Mouse (Mus musculus) heart, embryonic 12.5 days (tissue): ENCODE results near the gene Plk2. TPM values are rescaled to one million over a fixed set of nuclear protein-coding genes. Genes with fewer than 3 reads are reported as not detected.
"Not testable (repeated sequence)": the region's sequence is repeated elsewhere in the genome, so short reads cannot be mapped to it uniquely, and the experiment has no call there.

ENCODE experiments used
- ATAC-seq: fragments of 200-750 bp; cut with Nextera tagmentation; 2 replicates; pipeline ENCODE4 v1.8.0; 2017; ENCODE audit warnings: moderate TSS enrichment, moderate library complexity; ENCODE audit not compliant: insufficient number of reproducible peaks, low FRiP score
- H3K27ac ChIP-seq: fragments of 300-500 bp; sonication (generic); 2 replicates; pipeline ENCODE4 v1.5.1; 2016; ENCODE audit warnings: mild to moderate bottlenecking, moderate library complexity; ENCODE audit not compliant: poor library complexity, severe bottlenecking
- H3K27me3 ChIP-seq: fragments of 300-500 bp; sonication (generic); replicated peaks from 2 replicates; pipeline ENCODE4 v1.6.1; 2016; ENCODE audit warnings: mild to moderate bottlenecking, moderate library complexity
- H3K36me3 ChIP-seq: fragments of 300-500 bp; sonication (generic); 2 replicates; pipeline ENCODE4 v1.6.1; 2016; ENCODE audit warnings: mild to moderate bottlenecking, moderate library complexity
- H3K4me1 ChIP-seq: fragments of 300-500 bp; sonication (generic); replicated peaks from 2 replicates; pipeline ENCODE4 v1.6.1; 2016; ENCODE audit warnings: mild to moderate bottlenecking
- H3K4me2 ChIP-seq: fragments of 300-500 bp; sonication (generic); 2 replicates; pipeline ENCODE4 v1.6.1; 2016; ENCODE audit warnings: mild to moderate bottlenecking, moderate library complexity
- H3K4me3 ChIP-seq: fragments of 300-500 bp; sonication (generic); 2 replicates; pipeline ENCODE4 v1.5.1; 2016; ENCODE audit warnings: mild to moderate bottlenecking
- H3K9ac ChIP-seq: fragments of 300-500 bp; sonication (generic); 2 replicates; pipeline ENCODE4 v1.6.1; 2016; ENCODE audit warnings: mild to moderate bottlenecking, moderate library complexity
- H3K9me3 ChIP-seq: fragments of 300-500 bp; sonication (generic); replicated peaks from 2 replicates; pipeline ENCODE4 v1.6.1; 2016; ENCODE audit warnings: mild to moderate bottlenecking, moderate library complexity
- WGBS: fragments of 180-500 bp; shearing (Covaris S2); methylation state at CpG from one replicate; pipeline ENCODE4 v1.1.7; 2016; 5-methylcytosine and 5-hydroxymethylcytosine counted together
- polyA plus RNA-seq: library from polyadenylated mRNA; unstranded; fragments of >200 nt; fragmentation: Nextera tagmentation; extraction: Ambion mirVana; gene quantifications from 2 replicates; pipeline ENCODE4 v1.2.1, GENCODE M21; 2016

The Plk2 gene
- polyA plus RNA-seq, 1 experiment from 2014 or later: 171 TPM

DNA sequence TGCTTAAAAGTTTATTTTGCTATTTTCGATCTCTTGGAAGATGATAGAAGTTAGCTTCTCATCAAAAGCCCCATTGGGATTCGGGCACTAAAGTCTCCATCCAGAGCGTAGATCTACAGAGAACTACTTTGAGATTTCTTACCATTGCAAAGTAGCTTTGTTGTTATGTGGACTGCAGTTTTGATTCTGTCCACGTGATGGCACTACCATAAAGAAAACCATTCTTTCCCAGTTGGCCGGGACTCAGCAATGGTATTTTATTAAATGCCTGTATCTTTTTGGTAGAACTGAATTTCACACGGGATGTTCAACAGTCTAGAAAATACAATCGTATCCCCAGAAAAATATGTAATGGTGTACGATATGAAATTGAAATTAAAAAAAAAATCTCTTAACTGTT is 2.6 kb upstream of the Plk2 start:
- WGBS: 17% methylated on average over 8 of the region's 8 CpGs
- Histone ChIP-seq H3K4me1 (peaks cover 12% of the 10 kb centered on the region; the same call in 1 of the 2 replicates), H3K4me2 (no peak overlapping the region), H3K27me3 (no peaks in the 10 kb centered on the region), H3K9ac (no peak overlapping the region), H3K9me3 (no peaks in the 10 kb centered on the region), H3K36me3 (peaks cover 8% of the 10 kb centered on the region), H3K4me3 (no peak overlapping the region), H3K27ac (no peak overlapping the region)
- no peak for ATAC-seq

DNA sequence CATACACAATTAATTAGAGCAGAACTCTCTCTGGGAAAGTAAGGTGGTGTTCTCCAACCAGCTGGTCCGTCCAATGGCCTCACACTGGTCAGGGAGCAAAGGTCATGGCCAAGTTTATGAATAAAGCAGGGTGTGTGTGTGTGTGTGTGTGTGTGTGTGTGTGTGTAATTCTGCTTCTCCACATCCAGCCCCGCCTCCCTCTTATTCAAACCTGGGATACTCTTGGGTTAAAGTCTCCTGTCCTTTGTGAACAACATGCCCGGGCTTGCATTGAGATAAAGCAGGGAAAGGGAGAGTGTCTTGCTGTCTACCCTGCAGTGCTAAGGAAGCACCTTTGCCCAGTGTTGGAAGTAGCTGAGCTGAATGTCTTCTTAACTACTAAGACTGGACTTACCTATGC is 2.2 kb upstream of the Plk2 start:
- Histone ChIP-seq H3K36me3 (peaks cover 10% of the 10 kb centered on the region), H3K4me2 (no peak overlapping the region), H3K4me1 (peaks cover 15% of the 10 kb centered on the region), H3K9ac (no peak overlapping the region), H3K4me3 (no peak overlapping the region), H3K9me3 (no peaks in the 10 kb centered on the region), H3K27ac (no peak overlapping the region), H3K27me3 (no peaks in the 10 kb centered on the region)
- WGBS: 48% methylated on average over 3 of the region's 3 CpGs
- no peak for ATAC-seq

DNA sequence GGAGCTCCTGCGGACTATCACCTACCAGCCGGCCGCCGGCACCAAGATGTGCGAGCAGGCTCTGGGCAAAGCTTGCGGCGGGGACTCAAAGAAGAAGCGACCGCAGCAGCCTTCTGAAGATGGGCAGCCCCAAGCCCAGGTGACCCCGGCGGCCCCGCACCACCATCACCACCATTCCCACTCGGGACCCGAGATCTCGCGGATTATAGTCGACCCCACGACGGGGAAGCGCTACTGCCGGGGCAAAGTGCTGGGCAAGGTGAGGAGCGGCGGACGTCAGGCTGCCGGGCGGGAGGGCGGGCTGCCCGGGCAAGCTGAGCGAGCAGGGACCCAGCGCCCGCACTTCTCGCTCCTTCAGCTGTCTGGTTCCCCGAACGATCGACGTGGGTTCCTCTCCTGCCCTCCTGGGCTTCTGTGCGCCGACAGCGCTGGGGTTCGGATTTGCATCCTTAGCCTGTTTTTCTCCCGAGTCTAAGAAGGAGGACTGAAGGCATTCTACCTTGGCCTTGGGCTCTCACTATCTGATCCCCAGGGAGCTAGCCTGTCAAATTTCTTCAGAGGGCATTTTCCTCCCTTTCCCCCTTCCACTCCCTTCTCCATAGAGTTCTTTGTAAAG is 441 bp downstream of the Plk2 start:
- Histone ChIP-seq H3K9me3 (no peaks in the 10 kb centered on the region), H3K4me3 (peak overlapping the region; percentile 97), H3K27ac (peak overlapping the region; percentile 90), H3K36me3 (peaks cover 35% of the 10 kb centered on the region), H3K9ac (peak overlapping the region; percentile 100), H3K27me3 (no peaks in the 10 kb centered on the region), H3K4me1 (peaks cover 36% of the 10 kb centered on the region), H3K4me2 (peak overlapping the region; percentile 85)
- no peak; the same call in 1 of the 2 replicates for ATAC-seq
- under 1% methylated on average over 41 of the region's 41 CpGs for WGBS

DNA sequence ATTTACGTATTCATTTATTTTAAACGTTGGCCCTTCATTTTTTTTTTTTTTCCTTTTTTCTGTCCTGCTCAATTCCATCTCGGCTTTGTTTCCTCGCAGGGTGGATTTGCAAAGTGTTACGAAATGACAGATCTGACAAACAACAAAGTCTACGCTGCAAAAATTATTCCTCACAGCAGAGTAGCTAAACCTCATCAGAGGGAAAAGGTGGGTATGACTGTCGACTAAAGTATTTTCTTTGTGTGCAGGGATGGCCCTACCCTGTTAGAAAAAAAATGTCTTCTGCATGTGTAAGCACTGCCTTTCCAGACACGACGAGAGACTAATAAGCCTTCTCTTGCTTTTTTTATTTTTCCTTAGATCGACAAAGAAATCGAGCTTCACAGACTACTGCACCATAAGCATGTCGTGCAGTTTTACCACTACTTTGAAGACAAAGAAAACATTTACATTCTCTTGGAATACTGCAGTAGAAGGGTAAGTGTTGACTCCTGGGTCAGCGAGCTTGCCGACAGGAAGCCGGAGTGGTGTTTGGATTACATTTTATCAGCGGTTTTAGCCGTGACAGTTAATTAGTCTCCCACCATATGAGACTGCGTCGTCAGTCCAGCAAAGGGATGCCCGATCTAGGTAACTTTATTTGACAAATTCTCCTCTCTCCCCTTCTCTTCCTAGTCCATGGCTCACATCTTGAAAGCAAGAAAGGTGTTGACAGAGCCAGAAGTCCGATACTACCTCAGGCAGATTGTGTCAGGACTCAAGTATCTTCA is 1.3 kb downstream of the Plk2 start:
- 7% methylated on average over 21 of the region's 21 CpGs for WGBS
- Histone ChIP-seq H3K9me3 (no peaks in the 10 kb centered on the region), H3K4me3 (peak overlapping the region; percentile 97), H3K27me3 (no peaks in the 10 kb centered on the region), H3K4me1 (peaks cover 37% of the 10 kb centered on the region), H3K36me3 (peaks cover 44% of the 10 kb centered on the region), H3K9ac (peak overlapping the region; percentile 100), H3K27ac (peak overlapping the region; percentile 90), H3K4me2 (peak overlapping the region; percentile 85)
- ATAC-seq: no peak

GRCm38 (mm10) chr13:110397750-110398149 is 2.9 kb downstream of the Plk2 start:
- Histone ChIP-seq H3K4me3 (peak overlapping the region; percentile 97), H3K9me3 (no peaks in the 10 kb centered on the region), H3K9ac (peak overlapping the region; percentile 66)

GRCm38 (mm10) chr13:110398513-110399270 is 3.8 kb downstream of the Plk2 start:
- peak overlapping the region; percentile 72 for H3K4me2 ChIP-seq
- H3K36me3 ChIP-seq: peaks cover 52% of the 10 kb centered on the region
- H3K9me3 ChIP-seq: no peaks in the 10 kb centered on the region
- H3K4me3 ChIP-seq: peak overlapping the region; percentile 97
- H3K27ac ChIP-seq: peak overlapping the region; percentile 56
- H3K9ac ChIP-seq: peak overlapping the region; percentile 66
- peaks cover 32% of the 10 kb centered on the region for H3K4me1 ChIP-seq
- no peak for ATAC-seq
- WGBS: 55% methylated on average over 24 of the region's 24 CpGs
- H3K27me3 ChIP-seq: no peaks in the 10 kb centered on the region

More at GRCm38 (mm10) chr13:110397750-110398149, 2.9 kb downstream of the Plk2 start:
- no peaks in the 10 kb centered on the region for H3K27me3 ChIP-seq
- H3K4me1 ChIP-seq: peaks cover 34% of the 10 kb centered on the region
- peaks cover 52% of the 10 kb centered on the region for H3K36me3 ChIP-seq
- peak overlapping the region; percentile 72 for H3K4me2 ChIP-seq
- 72% methylated on average over 8 of the region's 8 CpGs for WGBS
- no peak for ATAC-seq
- peak overlapping the region; percentile 56 for H3K27ac ChIP-seq

DNA sequence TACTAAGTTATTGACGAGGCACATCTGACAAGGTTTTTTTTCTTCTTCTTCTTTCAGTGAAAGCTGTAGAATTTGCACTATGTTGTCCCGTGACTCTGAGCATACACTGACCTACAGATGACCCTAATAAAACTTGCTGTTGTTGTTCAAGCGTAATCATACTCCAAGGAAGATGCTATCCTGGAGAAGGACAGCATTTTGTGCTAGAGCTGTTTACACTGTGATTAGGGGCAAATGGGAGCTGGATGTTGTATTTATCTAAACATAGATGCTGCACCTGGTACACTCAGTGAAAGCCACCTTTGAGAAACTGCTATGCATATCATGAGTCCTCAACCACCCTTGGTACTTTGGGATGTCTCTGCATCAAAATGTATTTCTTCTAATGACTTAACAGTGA is 6.6 kb downstream of the Plk2 start:
- Histone ChIP-seq H3K4me2 (no peak overlapping the region), H3K36me3 (peaks cover 49% of the 10 kb centered on the region), H3K4me1 (peaks cover 28% of the 10 kb centered on the region), H3K4me3 (no peak overlapping the region), H3K27me3 (no peaks in the 10 kb centered on the region), H3K27ac (no peak overlapping the region), H3K9ac (no peak overlapping the region), H3K9me3 (no peaks in the 10 kb centered on the region)
- 80% methylated on average over 3 of the region's 3 CpGs for WGBS
- no peak for ATAC-seq

DNA sequence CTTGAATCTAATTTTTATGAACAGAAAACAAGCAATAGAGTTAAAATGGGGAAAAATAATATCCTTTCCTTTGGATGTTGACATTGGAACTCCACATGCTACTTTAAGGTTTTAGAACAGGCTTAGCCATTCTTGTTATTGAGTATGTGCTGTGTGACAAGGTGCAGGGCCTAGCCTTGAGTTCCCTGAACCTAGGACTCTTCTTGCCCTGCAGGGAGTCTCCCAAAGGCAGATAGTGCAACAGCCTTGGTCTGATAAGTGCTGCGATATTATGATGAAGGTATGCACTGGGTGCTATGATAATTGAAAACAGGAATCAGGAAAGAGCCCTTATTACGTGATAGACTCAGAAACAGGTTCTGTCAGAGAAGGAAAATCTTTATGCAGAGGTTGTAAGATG is 7.0 kb downstream of the Plk2 start:
- Histone ChIP-seq H3K4me2 (no peak overlapping the region), H3K27me3 (no peaks in the 10 kb centered on the region), H3K27ac (no peak overlapping the region), H3K36me3 (peaks cover 45% of the 10 kb centered on the region), H3K4me1 (peaks cover 24% of the 10 kb centered on the region), H3K9ac (no peak overlapping the region), H3K4me3 (no peak overlapping the region), H3K9me3 (no peaks in the 10 kb centered on the region)
- no peak for ATAC-seq
- 60% methylated on average over 2 of the region's 2 CpGs for WGBS

GRCm38 (mm10) chr13:110404059-110404458 is 9.2 kb downstream of the Plk2 start:
- H3K9me3 ChIP-seq: no peaks in the 10 kb centered on the region
- 68% methylated on average over 8 of the region's 8 CpGs for whole genome bisulfite sequencing
- no peak overlapping the region for H3K27ac ChIP-seq
- peaks cover 9% of the 10 kb centered on the region for H3K4me1 ChIP-seq
- H3K9ac ChIP-seq: no peak overlapping the region
- no peaks in the 10 kb centered on the region for H3K27me3 ChIP-seq
- peaks cover 28% of the 10 kb centered on the region for H3K36me3 ChIP-seq
- ATAC-seq: no peak
- no peak overlapping the region for H3K4me3 ChIP-seq
- no peak overlapping the region for H3K4me2 ChIP-seq

DNA sequence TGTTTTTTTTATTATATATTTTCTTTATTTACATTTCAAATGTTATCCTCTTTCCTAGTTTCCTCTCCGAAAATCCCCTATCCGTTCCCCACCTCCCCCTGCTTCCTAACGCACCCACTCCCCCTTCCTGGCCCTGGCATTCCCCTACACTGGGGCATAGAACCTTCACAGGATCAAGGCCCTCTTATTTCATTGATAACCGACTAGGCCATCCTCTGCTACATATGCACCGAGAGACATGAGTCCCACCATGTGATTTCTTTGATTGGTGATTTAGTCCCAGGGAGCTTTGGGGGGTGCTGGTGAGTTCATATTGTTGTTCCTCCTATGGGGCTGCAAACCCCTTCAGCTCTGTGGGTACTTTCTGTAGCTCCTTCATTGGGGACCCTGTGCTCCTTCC is 9.8 kb downstream of the Plk2 start:
- H3K4me3 ChIP-seq, H3K27me3 ChIP-seq, H3K27ac ChIP-seq, H3K4me1 ChIP-seq, H3K9me3 ChIP-seq, ATAC-seq, H3K4me2 ChIP-seq, H3K9ac ChIP-seq: not testable (repeated sequence)
- H3K36me3 ChIP-seq: peaks cover 21% of the 10 kb centered on the region
- 79% methylated on average over 5 of the region's 5 CpGs for WGBS

DNA sequence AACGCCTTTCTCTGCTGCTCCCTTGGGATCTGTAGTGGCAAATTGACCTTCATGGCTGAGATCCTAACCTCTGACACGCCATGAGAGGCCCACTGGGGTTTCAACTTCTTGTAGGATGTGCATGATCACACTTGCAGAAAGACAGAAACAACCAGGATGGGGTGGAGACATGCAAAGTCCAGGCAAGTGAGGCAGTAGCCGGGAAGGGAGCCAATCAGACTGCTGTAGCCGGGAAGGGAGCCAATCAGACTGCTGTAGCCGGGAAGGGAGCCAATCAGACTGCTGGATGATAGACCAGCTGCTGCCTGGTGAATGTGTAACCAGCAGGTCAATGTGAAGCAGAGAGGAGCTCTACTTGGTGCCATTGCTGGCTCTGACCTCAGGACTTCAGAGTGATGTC is 11.3 kb downstream of the Plk2 start:
- no peak for ATAC-seq
- Histone ChIP-seq H3K9ac (no peak overlapping the region), H3K27me3 (no peaks in the 10 kb centered on the region), H3K36me3 (peaks cover 8% of the 10 kb centered on the region), H3K9me3 (no peaks in the 10 kb centered on the region), H3K27ac (no peak overlapping the region), H3K4me3 (no peak overlapping the region), H3K4me1 (no peaks in the 10 kb centered on the region), H3K4me2 (no peak overlapping the region)
- 82% methylated on average over 5 of the region's 5 CpGs for WGBS
